Mouse (Mus musculus): ENCODE measurements at regions not wholly inside any gene's neighbourhood (a gene's known extent, or its start where the extent isn't known, plus 50 kb on each side); places are given as distances from the start of the nearest gene placed in this dataset.

DNA sequence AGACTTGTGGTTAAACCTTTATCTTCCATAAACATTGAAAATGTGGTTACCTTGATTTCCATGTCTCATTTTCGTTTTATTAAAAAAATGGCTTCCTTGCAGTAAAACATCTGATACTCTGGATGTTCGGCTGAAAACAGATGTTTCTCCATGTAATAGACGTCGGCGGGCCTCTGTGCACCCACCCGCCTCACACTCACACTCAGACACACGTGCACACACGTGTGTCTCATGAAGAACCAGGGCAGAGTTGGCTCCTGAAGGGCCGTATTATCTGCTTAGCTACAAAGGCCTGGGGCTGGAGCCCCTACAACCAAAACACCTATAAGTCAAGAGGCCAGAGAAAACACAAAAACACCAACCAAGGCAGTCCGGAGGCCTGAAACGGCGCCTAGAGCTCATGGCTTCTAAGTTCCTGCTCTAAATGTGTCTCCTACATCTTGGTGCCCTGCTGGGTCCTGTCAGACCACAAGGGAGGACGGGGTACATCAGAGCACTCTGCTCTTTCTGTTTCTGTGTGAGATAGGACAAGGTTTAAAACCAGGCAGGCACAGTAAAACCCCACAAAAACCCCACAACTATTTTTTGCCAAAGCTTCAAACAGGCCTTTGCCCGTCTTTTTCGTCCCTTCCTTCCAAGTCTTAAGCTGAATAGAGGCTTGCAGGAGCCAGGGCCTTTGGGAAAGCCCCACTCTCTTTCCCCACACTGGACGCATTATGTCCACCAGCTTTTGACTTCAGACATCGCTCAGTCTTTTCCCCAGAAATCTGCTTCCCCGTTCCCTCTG is 201.9 kb upstream of the Six2 start:
- Histone ChIP-seq H3K27me3 (ENCODE audit: control insufficient read depth, insufficient read depth, low read length) (0 out of 2 replicates have a peak, but pooled peaks cover 4% of the 10 kb centered on the region), H3K36me3 (ENCODE audit: control insufficient read depth, insufficient read depth, low read length) (no peaks in the 10 kb centered on the region), H3K9ac (ENCODE audit: low read length) (no peak overlapping the region), H3K4me1 (ENCODE audit: control insufficient read depth, insufficient read depth, low read length) (peaks cover 10% of the 10 kb centered on the region), H3K4me2 (ENCODE audit: low read depth, low read length) (no peak overlapping the region), H3K9me3 (replicated peaks; ENCODE audit: control insufficient read depth, low read length) (no peaks in the 10 kb centered on the region), H3K27ac (ENCODE audit: low read length) (no peak overlapping the region), H3K4me3 (replicated peaks; ENCODE audit: low read length) (no peak overlapping the region)
- ATAC-seq (ENCODE audit: insufficient read depth, low FRiP score): no peak
- 84% methylated on average over 18 of the region's 18 CpGs for WGBS

DNA sequence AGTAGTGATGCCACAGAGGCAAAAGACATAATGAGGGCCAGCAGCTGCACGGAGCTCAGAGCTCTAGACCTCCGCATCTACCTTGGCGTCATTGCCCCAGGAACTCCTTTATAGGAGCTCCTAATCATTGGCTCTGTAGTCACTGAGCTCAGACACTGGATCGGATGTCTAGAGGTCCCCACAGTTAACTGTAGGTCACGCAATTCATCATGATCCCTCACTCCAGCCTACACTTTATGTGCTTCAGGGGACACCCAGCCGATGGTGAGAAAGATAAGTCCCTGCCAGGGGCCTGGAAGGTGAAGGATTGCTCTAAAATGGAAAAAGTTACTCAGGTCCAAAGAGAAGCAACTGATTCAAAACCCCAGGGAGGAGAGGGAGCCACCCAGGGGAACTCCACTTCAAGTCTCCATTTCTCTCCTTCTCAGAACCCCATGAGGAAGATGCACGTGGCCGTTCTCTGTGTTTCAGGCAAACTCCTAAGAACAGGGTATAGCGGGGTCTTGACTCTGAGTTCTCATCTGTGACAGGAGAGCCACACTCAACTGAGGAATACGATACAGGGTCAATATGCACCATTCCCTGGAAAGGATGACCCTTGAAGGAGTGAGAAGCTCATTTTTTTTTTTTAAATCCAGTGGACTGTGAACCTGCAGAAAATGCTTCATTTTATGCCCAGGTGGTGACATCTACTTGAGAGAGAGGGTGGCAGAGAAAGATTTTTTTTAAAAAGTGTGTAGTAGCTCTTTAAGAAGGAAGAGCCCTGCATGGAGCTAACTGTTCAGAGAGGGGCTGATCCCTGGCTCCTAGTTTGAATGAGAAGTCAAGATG is 200.7 kb upstream of the Six2 start:
- Histone ChIP-seq H3K27ac (ENCODE audit: low read length) (no peak overlapping the region), H3K9me3 (replicated peaks; ENCODE audit: control insufficient read depth, low read length) (no peaks in the 10 kb centered on the region), H3K36me3 (ENCODE audit: control insufficient read depth, insufficient read depth, low read length) (no peaks in the 10 kb centered on the region), H3K4me2 (ENCODE audit: low read depth, low read length) (no peak overlapping the region), H3K4me1 (ENCODE audit: control insufficient read depth, insufficient read depth, low read length) (peaks cover 10% of the 10 kb centered on the region), H3K27me3 (ENCODE audit: control insufficient read depth, insufficient read depth, low read length) (0 out of 2 replicates have a peak, but pooled peaks cover 4% of the 10 kb centered on the region), H3K9ac (ENCODE audit: low read length) (no peak overlapping the region), H3K4me3 (replicated peaks; ENCODE audit: low read length) (no peak overlapping the region)
- no peak for ATAC-seq (ENCODE audit: insufficient read depth, low FRiP score)
- WGBS: 83% methylated on average over 10 of the region's 10 CpGs

- 0 out of 2 replicates have a peak, but pooled peaks cover 4% of the 10 kb centered on the region for H3K27me3 ChIP-seq (ENCODE audit: control insufficient read depth, insufficient read depth, low read length)
- H3K4me1 ChIP-seq (ENCODE audit: control insufficient read depth, insufficient read depth, low read length): peaks cover 14% of the 10 kb centered on the region
- H3K9ac ChIP-seq (ENCODE audit: low read length): no peak overlapping the region
- H3K4me2 ChIP-seq (ENCODE audit: low read depth, low read length): no peak overlapping the region
- no peak overlapping the region for H3K27ac ChIP-seq (ENCODE audit: low read length)
- 65% methylated on average over 6 of the region's 6 CpGs for WGBS
- H3K9me3 ChIP-seq (replicated peaks; ENCODE audit: control insufficient read depth, low read length): no peaks in the 10 kb centered on the region
- ATAC-seq (ENCODE audit: insufficient read depth, low FRiP score): no peak
- no peaks in the 10 kb centered on the region for H3K36me3 ChIP-seq (ENCODE audit: control insufficient read depth, insufficient read depth, low read length)
- H3K4me3 ChIP-seq (replicated peaks; ENCODE audit: low read length): no peak overlapping the region
Measured at GRCm38 (mm10) chr17:85886675-85887074, 198.6 kb upstream of the Six2 start.

DNA sequence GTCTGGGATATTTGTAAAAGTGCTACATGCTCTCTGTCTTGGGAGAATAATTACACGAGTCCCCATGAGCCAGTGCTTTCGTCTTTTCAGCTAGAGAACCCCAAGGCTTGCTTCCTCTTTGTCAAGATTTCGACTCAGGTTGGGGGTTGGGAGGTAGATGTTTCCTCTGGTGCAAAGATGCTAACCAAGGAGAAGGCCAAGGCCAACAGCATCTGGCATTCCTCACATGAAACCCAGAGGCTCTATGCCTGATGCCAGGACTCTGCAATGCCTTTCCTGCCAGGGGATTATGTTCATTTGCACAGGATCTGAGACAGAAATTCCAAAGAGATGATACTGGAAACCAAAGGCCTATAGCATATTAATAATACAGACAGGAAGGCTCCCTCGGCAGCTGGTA is 198.2 kb upstream of the Six2 start:
- Histone ChIP-seq H3K4me1 (ENCODE audit: control insufficient read depth, insufficient read depth, low read length) (peaks cover 18% of the 10 kb centered on the region), H3K9me3 (replicated peaks; ENCODE audit: control insufficient read depth, low read length) (no peaks in the 10 kb centered on the region), H3K27me3 (ENCODE audit: control insufficient read depth, insufficient read depth, low read length) (0 out of 2 replicates have a peak, but pooled peaks cover 4% of the 10 kb centered on the region), H3K27ac (ENCODE audit: low read length) (no peak overlapping the region), H3K4me2 (ENCODE audit: low read depth, low read length) (no peak overlapping the region), H3K36me3 (ENCODE audit: control insufficient read depth, insufficient read depth, low read length) (no peaks in the 10 kb centered on the region), H3K9ac (ENCODE audit: low read length) (no peak overlapping the region), H3K4me3 (replicated peaks; ENCODE audit: low read length) (no peak overlapping the region)
- peak; percentile 40; the same call in 1 of the 2 replicates for ATAC-seq (ENCODE audit: insufficient read depth, low FRiP score)
- WGBS: 30% methylated on average over 4 of the region's 4 CpGs

DNA sequence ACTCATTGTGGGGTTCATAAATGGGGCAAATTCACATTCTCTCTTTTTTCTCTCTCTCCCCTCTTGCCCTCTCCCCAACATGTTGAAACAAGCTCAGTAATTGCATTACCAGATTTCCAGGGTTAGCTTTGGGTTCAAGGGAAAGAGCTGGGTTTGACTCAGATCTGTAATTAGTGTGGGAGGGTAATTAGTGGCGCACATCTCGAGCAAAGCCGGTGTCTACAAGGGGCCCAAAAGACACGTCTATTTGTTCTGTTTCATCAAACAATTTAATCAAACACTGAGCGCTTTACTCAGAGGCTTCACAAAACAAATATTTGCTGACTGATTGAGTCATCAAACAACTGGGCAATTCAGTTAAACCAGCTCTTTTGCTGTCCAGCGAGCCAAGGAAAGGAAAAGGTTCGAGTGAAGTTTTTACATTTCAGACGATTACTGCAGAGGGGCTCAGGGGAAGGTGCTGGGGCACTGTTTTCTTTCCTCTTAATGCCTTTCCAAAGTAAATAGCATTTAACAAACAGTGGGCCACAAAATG is 193.6 kb upstream of the Six2 start:
- no peak overlapping the region for H3K4me3 ChIP-seq (replicated peaks; ENCODE audit: low read length)
- no peak overlapping the region for H3K9ac ChIP-seq (ENCODE audit: low read length)
- no peak overlapping the region for H3K27ac ChIP-seq (ENCODE audit: low read length)
- no peak for ATAC-seq (ENCODE audit: insufficient read depth, low FRiP score)
- 0 out of 2 replicates have a peak, but pooled peaks cover 4% of the 10 kb centered on the region for H3K27me3 ChIP-seq (ENCODE audit: control insufficient read depth, insufficient read depth, low read length)
- 50% methylated on average over 8 of the region's 8 CpGs for WGBS
- no peaks in the 10 kb centered on the region for H3K9me3 ChIP-seq (replicated peaks; ENCODE audit: control insufficient read depth, low read length)
- no peaks in the 10 kb centered on the region for H3K36me3 ChIP-seq (ENCODE audit: control insufficient read depth, insufficient read depth, low read length)
- H3K4me2 ChIP-seq (ENCODE audit: low read depth, low read length): no peak overlapping the region
- peaks cover 30% of the 10 kb centered on the region for H3K4me1 ChIP-seq (ENCODE audit: control insufficient read depth, insufficient read depth, low read length)

GRCm38 (mm10) chr17:85881046-85881445 is 193.0 kb upstream of the Six2 start:
- no peak overlapping the region for H3K27ac ChIP-seq (ENCODE audit: low read length)
- peaks cover 26% of the 10 kb centered on the region for H3K4me1 ChIP-seq (ENCODE audit: control insufficient read depth, insufficient read depth, low read length)
- ATAC-seq (ENCODE audit: insufficient read depth, low FRiP score): no peak
- no peaks in the 10 kb centered on the region for H3K36me3 ChIP-seq (ENCODE audit: control insufficient read depth, insufficient read depth, low read length)
- H3K4me3 ChIP-seq (replicated peaks; ENCODE audit: low read length): no peak overlapping the region
- H3K9me3 ChIP-seq (replicated peaks; ENCODE audit: control insufficient read depth, low read length): no peaks in the 10 kb centered on the region
- H3K4me2 ChIP-seq (ENCODE audit: low read depth, low read length): no peak overlapping the region
- no peak overlapping the region for H3K9ac ChIP-seq (ENCODE audit: low read length)
- H3K27me3 ChIP-seq (ENCODE audit: control insufficient read depth, insufficient read depth, low read length): 0 out of 2 replicates have a peak, but pooled peaks cover 4% of the 10 kb centered on the region
- WGBS: 46% methylated on average over 5 of the region's 5 CpGs

DNA sequence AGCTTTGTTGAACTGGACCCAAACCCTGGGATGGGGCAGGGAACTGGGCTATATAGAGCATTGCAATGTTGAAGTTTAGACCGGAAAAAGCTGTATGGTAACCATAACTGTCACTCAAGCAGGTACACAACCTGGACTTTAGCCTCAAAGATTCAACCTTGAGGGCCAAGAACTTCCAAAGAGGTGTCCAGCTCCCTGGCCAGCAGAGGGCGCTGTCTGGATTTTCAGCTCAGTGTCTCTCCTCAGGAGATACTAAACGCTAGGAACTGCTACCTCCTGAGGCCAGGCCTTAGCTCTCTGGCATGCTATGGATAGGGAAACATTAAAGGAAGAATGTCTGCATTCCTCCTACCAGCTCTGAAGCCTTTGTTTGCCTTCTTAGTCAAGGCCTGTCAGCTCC is 189.4 kb upstream of the Six2 start:
- Histone ChIP-seq H3K27me3 (ENCODE audit: control insufficient read depth, insufficient read depth, low read length) (peaks cover 6% of the 10 kb centered on the region; the same call in 1 of the 2 replicates), H3K4me2 (ENCODE audit: low read depth, low read length) (no peak overlapping the region), H3K9me3 (replicated peaks; ENCODE audit: control insufficient read depth, low read length) (no peaks in the 10 kb centered on the region), H3K4me3 (replicated peaks; ENCODE audit: low read length) (no peak overlapping the region), H3K27ac (ENCODE audit: low read length) (no peak overlapping the region), H3K9ac (ENCODE audit: low read length) (no peak overlapping the region), H3K36me3 (ENCODE audit: control insufficient read depth, insufficient read depth, low read length) (no peaks in the 10 kb centered on the region), H3K4me1 (ENCODE audit: control insufficient read depth, insufficient read depth, low read length) (peaks cover 20% of the 10 kb centered on the region; the same call in 1 of the 2 replicates)
- WGBS: 48% methylated on average over 3 of the region's 3 CpGs
- ATAC-seq (ENCODE audit: insufficient read depth, low FRiP score): no peak

GRCm38 (mm10) chr17:85876853-85877252 is 188.8 kb upstream of the Six2 start:
- no peak for ATAC-seq (ENCODE audit: insufficient read depth, low FRiP score)
- H3K9ac ChIP-seq (ENCODE audit: low read length): no peak overlapping the region
- peaks cover 17% of the 10 kb centered on the region; the same call in 1 of the 2 replicates for H3K4me1 ChIP-seq (ENCODE audit: control insufficient read depth, insufficient read depth, low read length)
- H3K4me3 ChIP-seq (replicated peaks; ENCODE audit: low read length): no peak overlapping the region
- no peaks in the 10 kb centered on the region for H3K9me3 ChIP-seq (replicated peaks; ENCODE audit: control insufficient read depth, low read length)
- no peaks in the 10 kb centered on the region for H3K36me3 ChIP-seq (ENCODE audit: control insufficient read depth, insufficient read depth, low read length)
- 40% methylated on average over 10 of the region's 10 CpGs for WGBS
- H3K4me2 ChIP-seq (ENCODE audit: low read depth, low read length): peak overlapping the region; percentile 4; the same call in 1 of the 2 replicates
- H3K27ac ChIP-seq (ENCODE audit: low read length): no peak overlapping the region
- peaks cover 6% of the 10 kb centered on the region; the same call in 1 of the 2 replicates for H3K27me3 ChIP-seq (ENCODE audit: control insufficient read depth, insufficient read depth, low read length)

Measured in stomach, embryonic 16.5 days (tissue).